Mouse (Mus musculus) olfactory bulb, adult 2 months (tissue): ENCODE measurements around the gene Lrrc49.

Experiments used
- CTCF ChIP-seq: fragments of 200-500 bp; IDR thresholded peaks from 2 replicates; pipeline ENCODE4 v1.5.1; 2012; ENCODE audit warnings: low read depth, mild to moderate bottlenecking, low read length, moderate library complexity; ENCODE audit not compliant: insufficient read depth
- POLR2A ChIP-seq: fragments of 200-500 bp; IDR thresholded peaks from 2 replicates; pipeline ENCODE4 v1.6.1; 2012; ENCODE audit warnings: mild to moderate bottlenecking, low read depth, low read length, moderate library complexity; ENCODE audit not compliant: insufficient read depth

- TF ChIP-seq POLR2A (no peak), CTCF (no peak)
Observed at GRCm38 (mm10) chr9:60674780-60675179, 13.2 kb downstream of the Lrrc49 start.
